Mouse (Mus musculus) lung, postnatal 10 days (tissue): ENCODE results near the gene Srrm2.

Experiments used
- DNase-seq: peaks from one replicate; pipeline ENCODE4 v3.0.0; 2021

The Srrm2 gene

GRCm38 (mm10) chr17:23790269-23791078 lies at the start of gene Srrm2:
Gene Srrm2 (plus strand): TSS chr17:23790532.
- DNase-seq, result peak; percentile 70

GRCm38 (mm10) chr17:23740598-23741021 lies 49.7 kb upstream of the Srrm2 start, which contains the start of gene Paqr4:
Gene Paqr4 (minus strand): TSS chr17:23740867.
- no peak for DNase-seq

GRCm38 (mm10) chr17:23741359-23742209 lies 48.7 kb upstream of the Srrm2 start:
- no peak for DNase-seq

- DNase-seq, result peak; percentile 50
Observed at GRCm38 (mm10) chr17:23742210-23742793, 48.0 kb upstream of the Srrm2 start.

GRCm38 (mm10) chr17:23742941-23743340 lies 47.4 kb upstream of the Srrm2 start:
- DNase-seq, result no peak

GRCm38 (mm10) chr17:23744076-23744475 lies 46.3 kb upstream of the Srrm2 start:
- DNase-seq, result no peak

- DNase-seq, result no peak
Observed at GRCm38 (mm10) chr17:23744651-23745050, 45.7 kb upstream of the Srrm2 start.

- DNase-seq, result no peak
Observed at GRCm38 (mm10) chr17:23745301-23746251, 44.8 kb upstream of the Srrm2 start, which contains the start of gene Kremen2. Gene Kremen2 (minus strand): TSS chr17:23745833.

- DNase-seq, result no peak
Observed at GRCm38 (mm10) chr17:23746311-23746710, 44.0 kb upstream of the Srrm2 start.

- DNase-seq, result no peak
Observed at GRCm38 (mm10) chr17:23746767-23747166, 43.6 kb upstream of the Srrm2 start.

GRCm38 (mm10) chr17:23747471-23747870 lies 42.9 kb upstream of the Srrm2 start:
- DNase-seq, result no peak

- DNase-seq, result no peak
Observed at GRCm38 (mm10) chr17:23748026-23748425, 42.3 kb upstream of the Srrm2 start.

- DNase-seq, result peak; percentile 90
Observed at GRCm38 (mm10) chr17:23748631-23749391, 41.5 kb upstream of the Srrm2 start.

- DNase-seq, result no peak
Observed at GRCm38 (mm10) chr17:23749400-23750191, 40.7 kb upstream of the Srrm2 start.

- no peak for DNase-seq
Observed at GRCm38 (mm10) chr17:23755689-23756088, 34.6 kb upstream of the Srrm2 start.

- no peak for DNase-seq
Observed at GRCm38 (mm10) chr17:23757581-23757980, 32.8 kb upstream of the Srrm2 start.

GRCm38 (mm10) chr17:23758801-23759200 lies 31.5 kb upstream of the Srrm2 start:
- DNase-seq, result no peak

- DNase-seq, result no peak
Observed at GRCm38 (mm10) chr17:23760231-23760630, 30.1 kb upstream of the Srrm2 start.

GRCm38 (mm10) chr17:23761155-23761554 lies 29.2 kb upstream of the Srrm2 start:
- no peak for DNase-seq

- DNase-seq, result no peak
Observed at GRCm38 (mm10) chr17:23762976-23763375, 27.4 kb upstream of the Srrm2 start.
